Mouse (Mus musculus): ENCODE measurements around the gene Gbe1. TPM values are rescaled to one million over a fixed set of nuclear protein-coding genes. Genes with fewer than 3 reads are reported as not detected.

Gbe1 gene
- polyA plus RNA-seq, 1 experiment = 4.3 TPM

DNA sequence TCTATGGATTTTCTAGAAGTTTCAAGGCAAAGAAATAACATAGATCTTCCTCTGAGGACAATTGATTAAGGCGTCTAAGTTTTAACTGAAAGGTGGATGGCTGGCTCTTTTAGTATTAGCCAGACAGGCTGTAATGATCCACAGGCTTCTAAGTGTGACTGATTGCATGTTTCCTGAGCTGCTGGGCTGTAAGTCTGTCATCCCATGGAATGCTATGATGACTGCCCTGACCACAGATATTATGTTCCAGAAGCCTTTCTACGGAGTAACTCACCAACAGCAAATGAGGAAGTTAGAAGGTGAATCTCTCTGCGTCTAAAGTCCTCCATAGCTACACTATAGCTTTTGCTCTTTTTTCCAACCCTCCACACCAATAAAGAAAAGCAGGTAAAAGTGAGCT lies 197.2 kb downstream of the Gbe1 start:
- TF ChIP-seq EP300 (IDR thresholded peaks at IDR 0.05; ENCODE audit: insufficient read depth, low read depth, low read length) = no peak
- TF ChIP-seq POLR2A (IDR thresholded peaks at IDR 0.05; ENCODE audit: insufficient read depth, low read length) = no peak
- TF ChIP-seq CTCF (IDR thresholded peaks at IDR 0.05; ENCODE audit: low read depth, low read length) = no peak
- no peaks in the 10 kb centered on the region for H3K36me3 ChIP-seq (ENCODE audit: control insufficient read depth, insufficient read depth, low read length, poor library complexity, severe bottlenecking)
- H3K27me3 ChIP-seq (ENCODE audit: control insufficient read depth, insufficient read depth, low read length, poor library complexity, severe bottlenecking) = no peaks in the 10 kb centered on the region
- no peaks in the 10 kb centered on the region for H3K9me3 ChIP-seq (replicated peaks; ENCODE audit: control insufficient read depth, insufficient read depth, low read length, poor library complexity, severe bottlenecking)
- H3K9ac ChIP-seq (ENCODE audit: low read depth, poor library complexity, severe bottlenecking) = no peak overlapping the region
- H3K4me1 ChIP-seq (ENCODE audit: control insufficient read depth, insufficient read depth, low read length) = no peaks in the 10 kb centered on the region
- H3K27ac ChIP-seq (ENCODE audit: insufficient read depth, low read length) = no peak overlapping the region
- H3K4me3 ChIP-seq (ENCODE audit: low read depth, low read length) = no peak overlapping the region

DNA sequence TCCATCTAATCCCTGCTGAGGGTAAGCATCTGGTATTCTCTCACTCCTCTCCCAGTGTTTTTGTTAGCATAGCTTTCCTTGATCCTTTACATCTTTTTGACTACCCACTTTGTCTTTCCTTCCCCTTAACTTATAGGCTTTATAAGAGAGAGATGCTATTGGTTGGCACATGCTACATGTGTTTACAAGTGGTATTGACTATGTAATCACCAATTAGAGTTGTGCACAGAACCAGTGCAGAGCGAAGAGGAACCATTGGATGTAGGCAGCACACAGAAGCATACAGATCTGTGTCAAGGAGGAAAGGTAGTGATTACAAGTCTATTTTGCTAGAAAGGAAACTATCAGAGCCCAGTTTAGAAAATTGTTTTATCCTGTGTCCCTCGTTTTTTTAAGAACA lies 209.1 kb downstream of the Gbe1 start:
- Histone ChIP-seq H3K36me3 (ENCODE audit: control insufficient read depth, insufficient read depth, low read length, poor library complexity, severe bottlenecking) (no peaks in the 10 kb centered on the region), H3K9ac (ENCODE audit: low read depth, poor library complexity, severe bottlenecking) (no peak overlapping the region), H3K4me3 (ENCODE audit: low read depth, low read length) (no peak overlapping the region), H3K27me3 (ENCODE audit: control insufficient read depth, insufficient read depth, low read length, poor library complexity, severe bottlenecking) (no peaks in the 10 kb centered on the region), H3K27ac (ENCODE audit: insufficient read depth, low read length) (no peak overlapping the region), H3K4me1 (ENCODE audit: control insufficient read depth, insufficient read depth, low read length) (no peaks in the 10 kb centered on the region), H3K9me3 (replicated peaks; ENCODE audit: control insufficient read depth, insufficient read depth, low read length, poor library complexity, severe bottlenecking) (no peaks in the 10 kb centered on the region)
- TF ChIP-seq POLR2A (IDR thresholded peaks at IDR 0.05; ENCODE audit: insufficient read depth, low read length) (no peak), EP300 (IDR thresholded peaks at IDR 0.05; ENCODE audit: insufficient read depth, low read depth, low read length) (no peak), CTCF (IDR thresholded peaks at IDR 0.05; ENCODE audit: low read depth, low read length) (no peak)

DNA sequence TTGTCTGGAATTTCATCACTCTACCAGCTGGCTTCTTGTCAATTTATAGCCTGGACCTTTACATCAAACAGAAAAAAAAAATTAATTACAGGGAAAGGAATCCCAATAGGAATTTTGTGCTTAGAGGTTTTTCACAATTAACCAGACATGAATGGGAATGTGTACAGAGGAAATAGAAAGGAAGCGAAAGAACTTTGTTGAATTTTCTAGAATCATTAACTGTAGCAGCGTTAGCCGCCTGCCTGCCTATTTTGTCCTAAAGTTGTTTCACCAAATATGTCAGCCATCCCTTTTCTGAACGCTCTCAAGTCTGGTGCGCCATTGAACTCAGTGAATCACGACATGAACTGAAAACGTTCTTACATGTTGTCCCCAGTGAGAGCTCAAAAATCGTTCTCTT lies 209.8 kb downstream of the Gbe1 start:
- TF ChIP-seq EP300 (IDR thresholded peaks at IDR 0.05; ENCODE audit: insufficient read depth, low read depth, low read length) (no peak), CTCF (IDR thresholded peaks at IDR 0.05; ENCODE audit: low read depth, low read length) (no peak), POLR2A (IDR thresholded peaks at IDR 0.05; ENCODE audit: insufficient read depth, low read length) (no peak)
- H3K27ac ChIP-seq (ENCODE audit: insufficient read depth, low read length) = no peak overlapping the region
- H3K9ac ChIP-seq (ENCODE audit: low read depth, poor library complexity, severe bottlenecking) = no peak overlapping the region
- H3K9me3 ChIP-seq (replicated peaks; ENCODE audit: control insufficient read depth, insufficient read depth, low read length, poor library complexity, severe bottlenecking) = no peaks in the 10 kb centered on the region
- no peaks in the 10 kb centered on the region for H3K27me3 ChIP-seq (ENCODE audit: control insufficient read depth, insufficient read depth, low read length, poor library complexity, severe bottlenecking)
- no peaks in the 10 kb centered on the region for H3K36me3 ChIP-seq (ENCODE audit: control insufficient read depth, insufficient read depth, low read length, poor library complexity, severe bottlenecking)
- H3K4me1 ChIP-seq (ENCODE audit: control insufficient read depth, insufficient read depth, low read length) = no peaks in the 10 kb centered on the region
- no peak overlapping the region for H3K4me3 ChIP-seq (ENCODE audit: low read depth, low read length)

DNA sequence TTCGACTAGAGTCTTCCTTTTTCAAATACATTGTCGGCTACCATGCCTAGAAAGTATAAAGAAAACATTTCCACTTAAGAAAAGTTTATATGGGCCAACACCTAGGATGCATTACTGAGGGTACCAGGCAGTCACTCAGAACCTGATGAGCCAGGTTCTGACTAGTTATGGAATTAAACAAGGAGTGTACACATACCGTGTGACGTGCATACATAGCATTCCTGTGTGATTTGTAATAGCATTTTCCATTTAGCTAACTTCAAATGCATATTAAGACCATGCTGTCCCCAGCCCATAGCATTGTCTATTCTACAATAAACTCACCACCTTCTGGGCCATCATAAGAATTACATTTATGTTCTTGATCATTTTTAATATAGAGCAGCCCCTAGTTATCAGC lies 210.5 kb downstream of the Gbe1 start:
- H3K4me1 ChIP-seq (ENCODE audit: control insufficient read depth, insufficient read depth, low read length) = no peaks in the 10 kb centered on the region
- no peak overlapping the region for H3K9ac ChIP-seq (ENCODE audit: low read depth, poor library complexity, severe bottlenecking)
- H3K27ac ChIP-seq (ENCODE audit: insufficient read depth, low read length) = no peak overlapping the region
- H3K36me3 ChIP-seq (ENCODE audit: control insufficient read depth, insufficient read depth, low read length, poor library complexity, severe bottlenecking) = no peaks in the 10 kb centered on the region
- no peak overlapping the region for H3K4me3 ChIP-seq (ENCODE audit: low read depth, low read length)
- no peaks in the 10 kb centered on the region for H3K9me3 ChIP-seq (replicated peaks; ENCODE audit: control insufficient read depth, insufficient read depth, low read length, poor library complexity, severe bottlenecking)
- H3K27me3 ChIP-seq (ENCODE audit: control insufficient read depth, insufficient read depth, low read length, poor library complexity, severe bottlenecking) = no peaks in the 10 kb centered on the region
- TF ChIP-seq POLR2A (IDR thresholded peaks at IDR 0.05; ENCODE audit: insufficient read depth, low read length) = no peak
- TF ChIP-seq CTCF (IDR thresholded peaks at IDR 0.05; ENCODE audit: low read depth, low read length) = no peak
- TF ChIP-seq EP300 (IDR thresholded peaks at IDR 0.05; ENCODE audit: insufficient read depth, low read depth, low read length) = no peak

DNA sequence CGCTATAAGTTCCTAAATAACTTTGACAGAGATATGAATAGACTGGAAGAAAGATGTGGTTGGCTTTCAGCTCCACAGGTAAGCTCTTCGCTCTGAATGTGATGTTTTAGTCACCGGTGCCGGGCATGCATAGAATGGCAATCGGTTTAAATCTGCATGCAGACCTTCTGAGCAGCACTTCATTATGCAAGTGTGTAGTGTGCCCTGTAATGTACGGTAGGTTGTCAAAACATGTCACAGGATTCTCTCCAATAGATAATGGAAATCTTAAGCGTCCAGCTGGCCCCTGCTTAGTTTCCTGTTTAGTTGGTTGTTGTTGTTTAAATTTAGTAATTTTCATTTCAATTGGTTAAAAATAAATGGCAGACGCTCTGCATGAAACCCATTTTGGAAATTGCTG lies 213.5 kb downstream of the Gbe1 start:
- Histone ChIP-seq H3K4me3 (ENCODE audit: low read depth, low read length) (no peak overlapping the region), H3K36me3 (ENCODE audit: control insufficient read depth, insufficient read depth, low read length, poor library complexity, severe bottlenecking) (no peaks in the 10 kb centered on the region), H3K4me1 (ENCODE audit: control insufficient read depth, insufficient read depth, low read length) (no peaks in the 10 kb centered on the region), H3K9me3 (replicated peaks; ENCODE audit: control insufficient read depth, insufficient read depth, low read length, poor library complexity, severe bottlenecking) (no peaks in the 10 kb centered on the region), H3K27me3 (ENCODE audit: control insufficient read depth, insufficient read depth, low read length, poor library complexity, severe bottlenecking) (no peaks in the 10 kb centered on the region), H3K27ac (ENCODE audit: insufficient read depth, low read length) (no peak overlapping the region), H3K9ac (ENCODE audit: low read depth, poor library complexity, severe bottlenecking) (no peak overlapping the region)
- TF ChIP-seq EP300 (IDR thresholded peaks at IDR 0.05; ENCODE audit: insufficient read depth, low read depth, low read length) (no peak), CTCF (IDR thresholded peaks at IDR 0.05; ENCODE audit: low read depth, low read length) (no peak), POLR2A (IDR thresholded peaks at IDR 0.05; ENCODE audit: insufficient read depth, low read length) (no peak)

DNA sequence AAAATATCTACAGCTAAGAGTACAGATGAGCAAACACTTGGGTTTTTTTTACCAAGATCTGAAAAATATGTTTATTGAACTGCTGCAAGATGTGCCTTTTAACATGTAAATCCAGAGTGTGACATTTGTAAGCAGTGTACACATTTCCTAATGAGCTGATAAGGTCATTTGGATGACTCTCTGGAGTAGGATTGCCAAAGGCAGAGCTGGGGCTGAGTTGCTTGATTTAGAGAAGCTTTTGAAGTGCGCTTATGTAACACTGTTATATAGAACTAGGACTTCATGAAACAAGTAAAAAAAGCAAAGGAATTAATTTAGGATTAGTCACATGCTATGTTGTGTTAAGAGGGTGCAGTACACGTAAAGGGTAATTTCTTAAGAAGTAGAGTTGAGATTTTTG lies 221.5 kb downstream of the Gbe1 start:
- no peak overlapping the region for H3K4me3 ChIP-seq (ENCODE audit: low read depth, low read length)
- TF ChIP-seq POLR2A (IDR thresholded peaks at IDR 0.05; ENCODE audit: insufficient read depth, low read length) = no peak
- TF ChIP-seq CTCF (IDR thresholded peaks at IDR 0.05; ENCODE audit: low read depth, low read length) = no peak
- no peak for TF ChIP-seq EP300 (IDR thresholded peaks at IDR 0.05; ENCODE audit: insufficient read depth, low read depth, low read length)

More for the DNA sequence above, 221.5 kb downstream of the Gbe1 start:
- no peaks in the 10 kb centered on the region for H3K36me3 ChIP-seq (ENCODE audit: control insufficient read depth, insufficient read depth, low read length, poor library complexity, severe bottlenecking)
- no peaks in the 10 kb centered on the region for H3K27me3 ChIP-seq (ENCODE audit: control insufficient read depth, insufficient read depth, low read length, poor library complexity, severe bottlenecking)
- H3K27ac ChIP-seq (ENCODE audit: insufficient read depth, low read length) = no peak overlapping the region
- no peak overlapping the region for H3K9ac ChIP-seq (ENCODE audit: low read depth, poor library complexity, severe bottlenecking)
- H3K4me1 ChIP-seq (ENCODE audit: control insufficient read depth, insufficient read depth, low read length) = no peaks in the 10 kb centered on the region
- no peaks in the 10 kb centered on the region for H3K9me3 ChIP-seq (replicated peaks; ENCODE audit: control insufficient read depth, insufficient read depth, low read length, poor library complexity, severe bottlenecking)

Measured in ES-Bruce4 (cell line).